Mouse (Mus musculus) naive thymus-derived CD4-positive, alpha-beta T cell, adult 2 months (primary cell): Measurements from ENCODE around the gene Cpxm1.
A peak's percentile ranks its signal among the peaks of the same experiment; 100 is the strongest.
"Not testable (repeated sequence)": the region's sequence is repeated elsewhere in the genome, so short reads cannot be mapped to it uniquely, and the experiment has no call there.

Experiments
- DNase-seq: peaks from one replicate; pipeline ENCODE4 v3.0.0-alpha.2; 2011; ENCODE audit warnings: low read depth

Gene Cpxm1

DNA sequence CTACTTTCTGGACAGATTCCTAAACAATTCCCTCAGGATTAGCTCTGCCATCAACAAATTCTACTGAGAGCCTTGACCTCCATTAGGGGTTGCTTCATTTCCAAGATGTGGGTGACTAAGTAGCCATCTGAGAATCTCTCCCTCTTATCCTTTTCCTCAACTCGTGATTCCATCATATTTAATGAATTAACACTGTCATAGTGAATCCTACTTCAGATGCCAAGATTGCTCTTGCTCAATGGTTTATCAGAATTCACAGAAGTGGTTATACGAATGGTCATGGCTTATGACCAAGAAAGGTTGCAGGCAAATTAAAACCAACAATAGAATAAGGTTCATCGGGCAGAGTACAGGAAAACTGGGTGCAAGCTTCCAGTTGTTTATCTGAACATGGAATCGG, 4.5 kb upstream of the Cpxm1 start:
- no peak for DNase-seq

DNA sequence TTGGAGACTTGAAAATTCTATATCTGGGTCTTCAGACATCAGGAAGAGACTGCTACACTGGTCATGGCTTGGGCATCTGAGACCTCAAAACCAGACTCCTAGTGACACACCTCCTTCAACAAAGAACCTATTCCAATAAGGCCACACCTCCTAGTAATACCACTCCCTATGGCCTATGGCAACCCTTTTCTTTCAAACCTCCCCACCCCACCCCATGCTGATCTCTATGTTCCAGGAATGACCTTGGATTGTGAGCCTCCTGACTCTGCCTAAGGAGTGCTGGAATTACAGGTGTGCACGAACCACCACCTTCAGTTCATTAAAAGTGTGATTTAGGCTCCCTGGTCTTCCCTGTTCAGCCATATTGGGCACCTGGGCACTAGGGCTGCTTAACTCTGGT, 2.7 kb upstream of the Cpxm1 start:
- DNase-seq, result no peak

DNA sequence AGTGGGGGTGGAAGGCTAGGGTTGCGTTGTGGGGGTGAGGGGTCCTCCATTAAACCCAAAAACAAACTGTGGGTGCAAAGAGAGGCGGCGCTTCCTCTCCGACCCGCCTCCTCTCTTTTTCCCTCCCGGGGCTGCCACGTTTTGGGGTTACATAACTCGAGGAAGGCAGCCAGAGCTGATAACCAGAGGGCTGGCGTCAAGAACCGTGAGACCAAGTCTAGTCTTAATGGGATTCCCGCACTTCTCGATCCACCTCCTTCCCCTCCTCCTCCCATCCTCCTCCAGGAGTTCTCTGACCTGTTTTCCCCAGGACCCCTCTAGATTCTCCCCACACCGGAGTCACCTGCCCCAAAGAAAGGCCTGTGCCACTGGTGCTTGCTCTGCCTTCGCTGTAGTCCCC, 717 bp upstream of the Cpxm1 start:
- DNase-seq, result no peak

DNA sequence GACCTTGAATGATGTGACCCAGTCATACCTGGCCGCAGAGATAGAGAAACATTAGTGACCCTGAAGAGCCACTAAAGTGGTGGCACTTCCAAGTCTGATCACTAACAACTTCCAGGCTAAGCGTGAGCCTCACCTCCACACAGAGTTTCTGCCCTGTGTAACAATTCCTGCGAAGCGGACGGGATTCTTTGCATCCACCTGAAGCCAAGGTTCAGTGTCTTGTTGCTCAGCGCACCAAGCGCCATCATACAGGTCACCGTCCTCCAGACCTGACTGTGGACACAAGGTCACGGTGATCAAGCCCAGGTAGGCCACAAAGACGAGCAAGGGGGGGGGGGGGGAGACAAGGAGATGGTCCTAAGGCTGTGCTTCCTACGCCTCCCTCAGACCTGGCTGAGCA, 1.7 kb downstream of the Cpxm1 start:
- DNase-seq, result no peak

DNA sequence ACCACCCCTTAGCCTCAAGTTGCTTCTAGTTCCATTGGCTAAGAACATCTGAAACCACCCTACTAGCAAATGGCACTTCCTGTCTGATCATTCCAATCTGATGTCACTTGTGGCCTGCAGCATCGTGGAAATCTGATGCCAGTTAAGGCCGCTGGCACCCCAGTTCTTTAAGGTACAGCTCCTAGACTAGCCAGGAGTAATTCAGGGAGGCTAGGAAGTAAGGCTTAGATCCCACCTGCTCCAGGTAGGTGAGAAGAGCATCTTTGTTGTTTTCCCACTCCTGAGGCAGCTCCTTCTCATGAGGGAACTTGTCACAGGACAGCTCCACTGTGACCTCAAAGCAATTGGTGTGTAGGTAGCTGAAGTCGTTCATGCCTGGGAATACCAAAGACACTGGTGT, 4.5 kb downstream of the Cpxm1 start:
- no peak for DNase-seq

DNA sequence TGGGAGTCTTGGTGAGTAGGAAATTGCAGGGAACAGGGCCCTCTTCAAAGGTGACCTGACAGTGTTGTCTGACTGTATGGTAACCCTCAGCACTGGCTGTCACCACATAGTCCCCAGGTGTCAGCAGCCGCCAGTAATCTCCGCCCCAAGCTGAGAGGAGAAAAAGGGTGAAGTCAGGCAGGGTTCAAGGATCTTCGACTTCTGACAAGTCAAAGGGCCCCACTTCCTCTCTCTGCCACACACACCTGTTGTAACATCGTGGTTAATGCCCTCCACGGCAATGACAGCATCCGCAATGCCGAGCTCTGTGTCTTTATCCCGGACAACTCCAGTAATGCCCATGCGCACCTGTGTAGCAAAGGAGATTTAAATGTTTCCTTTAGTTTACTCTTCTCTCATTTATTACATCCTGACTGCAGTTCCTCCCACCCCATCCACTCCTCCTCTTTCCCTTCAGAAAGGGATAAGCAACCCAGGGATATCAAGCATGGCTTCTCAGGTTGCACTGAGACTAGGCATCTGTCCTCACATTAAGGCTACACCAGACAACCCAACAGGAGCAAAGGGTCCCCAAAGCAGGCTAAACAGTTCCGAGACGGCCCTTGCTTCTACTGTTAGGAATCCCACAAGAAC, 6.3 kb downstream of the Cpxm1 start:
- DNase-seq, result no peak

GRCm38 (mm10) chr2:130388796-130389195, 8.6 kb downstream of the Cpxm1 start:
- DNase-seq, result peak; percentile 10

DNA sequence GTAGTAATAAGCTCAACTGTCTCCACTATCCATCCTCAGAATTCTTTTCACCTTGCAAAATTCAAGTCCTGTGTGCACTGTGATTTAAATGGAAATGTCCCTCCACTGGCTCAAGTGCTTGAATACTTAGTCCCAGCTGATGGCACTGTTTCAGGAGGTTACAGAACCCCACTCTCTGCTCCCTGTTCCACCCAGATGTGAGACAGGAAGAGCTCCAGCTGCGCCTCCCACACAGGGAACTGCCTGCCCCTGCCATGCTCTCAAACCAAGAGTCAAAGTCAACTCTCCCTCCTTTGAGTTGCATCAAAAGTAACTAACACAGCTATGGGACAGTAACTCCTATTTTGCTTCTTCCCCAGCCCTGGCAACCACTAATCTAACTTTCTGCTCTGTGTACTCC, 11.2 kb downstream of the Cpxm1 start:
- DNase-seq, result no peak

GRCm38 (mm10) chr2:130383895-130384294, 13.5 kb downstream of the Cpxm1 start:
- DNase-seq, result no peak

GRCm38 (mm10) chr2:130383205-130383604, 14.2 kb downstream of the Cpxm1 start:
- no peak for DNase-seq

- no peak for DNase-seq
Observed at GRCm38 (mm10) chr2:130374951-130375350, 22.4 kb downstream of the Cpxm1 start.

DNA sequence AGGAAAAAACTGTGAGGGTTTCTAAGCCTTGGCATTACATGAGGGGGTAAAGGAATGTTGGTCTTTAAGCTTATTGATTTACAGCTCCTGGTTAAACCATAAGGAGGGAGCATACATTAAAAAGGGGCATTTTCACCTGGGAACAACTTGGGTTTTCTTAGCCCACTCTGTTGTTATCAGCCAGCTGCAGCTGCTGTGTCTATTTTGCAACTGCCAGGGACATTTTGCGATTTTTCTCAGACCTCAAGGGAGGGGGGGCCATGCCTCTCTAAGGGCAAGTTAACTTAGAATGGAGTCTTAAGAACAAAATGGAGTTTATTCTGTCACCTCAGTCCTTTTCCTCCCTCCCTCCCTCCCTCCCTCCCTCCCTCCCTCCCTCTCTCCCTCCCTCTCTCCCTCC, 24.3 kb downstream of the Cpxm1 start:
- not testable (repeated sequence) for DNase-seq

- no peak for DNase-seq
Observed at GRCm38 (mm10) chr2:130367386-130367785, 30.0 kb downstream of the Cpxm1 start.

DNA sequence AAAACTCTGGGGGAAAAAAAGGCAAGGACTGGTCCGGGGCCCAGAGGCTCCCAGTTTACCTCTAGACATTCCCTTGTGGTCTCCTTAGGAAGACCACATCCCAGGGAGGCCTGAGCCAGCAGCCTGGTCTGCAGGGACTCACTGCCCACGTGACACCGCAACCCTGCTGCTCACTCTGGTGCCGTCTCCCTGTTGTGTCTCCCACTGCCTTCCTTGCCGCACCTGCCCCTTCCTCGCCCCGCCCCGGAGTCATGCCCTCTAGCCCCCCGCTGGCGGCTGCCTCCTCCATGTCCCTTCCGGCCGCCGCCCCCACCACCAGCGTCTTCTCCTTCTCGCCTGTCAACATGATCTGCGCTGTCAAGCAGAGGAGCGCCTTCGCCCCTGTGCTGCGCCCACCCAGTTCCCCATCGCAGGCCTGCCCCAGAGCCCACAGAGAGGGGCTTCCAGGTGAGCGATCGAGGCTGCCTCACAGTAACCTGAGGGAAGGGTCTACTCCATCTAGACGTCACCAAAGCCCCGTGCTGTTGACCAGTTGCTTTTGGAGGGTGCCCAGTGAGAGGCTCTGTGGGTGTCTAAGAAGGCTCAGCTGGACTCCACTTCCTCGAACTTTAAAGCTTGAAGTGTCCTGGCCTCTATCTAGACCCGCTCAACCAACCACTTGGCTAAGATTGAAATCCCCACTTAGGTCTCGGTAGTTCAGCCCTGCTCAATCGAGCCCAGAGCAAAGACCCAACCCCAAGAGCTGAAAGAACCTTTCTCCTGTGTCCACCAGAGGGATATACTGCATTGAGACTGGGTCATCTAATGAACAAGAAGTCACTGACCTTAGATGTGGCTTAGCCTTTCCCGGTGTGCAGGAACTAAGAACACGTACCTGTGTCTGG, 31.9 kb downstream of the Cpxm1 start:
- DNase-seq, result no peak

DNA sequence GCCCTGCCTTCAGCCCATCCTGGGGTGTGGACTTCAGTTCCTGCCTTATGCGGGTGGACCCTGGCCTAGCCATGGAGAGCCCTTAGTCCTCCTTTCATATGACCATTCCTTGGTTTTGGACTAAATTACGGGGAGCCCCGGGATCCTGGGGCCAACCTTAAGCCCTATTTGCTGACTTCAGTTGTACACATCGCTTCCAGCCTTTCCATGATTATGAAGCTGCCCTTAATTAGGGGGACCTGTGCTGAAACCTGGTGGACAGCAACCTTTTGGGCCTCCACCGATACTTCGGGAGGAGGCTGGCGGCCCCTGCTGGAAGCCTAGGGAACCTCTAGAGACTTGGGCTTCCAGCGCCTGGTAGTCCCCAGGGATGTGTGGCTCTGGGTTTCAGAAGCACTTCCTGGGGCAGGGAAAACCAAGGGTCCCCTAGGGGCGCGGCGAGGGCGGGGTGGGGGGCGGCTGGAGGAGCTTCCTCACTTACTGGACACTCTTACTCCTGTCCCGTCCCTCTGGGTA, 34.8 kb downstream of the Cpxm1 start:
- DNase-seq, result no peak

- no peak for DNase-seq
Observed at GRCm38 (mm10) chr2:130358852-130359251, 38.5 kb downstream of the Cpxm1 start.

GRCm38 (mm10) chr2:130357551-130357950, 39.8 kb downstream of the Cpxm1 start:
- no peak for DNase-seq

- no peak for DNase-seq
Observed at GRCm38 (mm10) chr2:130353889-130354288, 43.5 kb downstream of the Cpxm1 start.

DNA sequence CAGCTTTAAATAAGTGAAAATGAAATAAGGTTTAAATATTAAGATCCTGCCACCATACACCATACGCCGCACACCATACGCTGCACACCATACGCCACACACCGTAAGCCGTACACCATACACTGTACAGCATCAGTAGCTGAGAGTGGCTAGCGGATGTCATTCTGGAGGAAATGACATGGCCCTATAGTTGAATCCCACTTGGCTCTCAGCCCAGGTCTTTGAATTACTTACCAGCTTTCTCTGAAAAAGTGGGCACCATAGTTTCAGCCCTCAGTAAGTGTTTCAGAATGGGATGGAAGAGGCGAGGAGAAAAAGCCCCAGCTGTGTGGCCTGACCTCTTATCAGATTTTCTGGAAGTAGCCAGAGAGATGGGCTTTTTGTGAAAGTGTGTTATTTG, 44.0 kb downstream of the Cpxm1 start:
- no peak for DNase-seq

DNA sequence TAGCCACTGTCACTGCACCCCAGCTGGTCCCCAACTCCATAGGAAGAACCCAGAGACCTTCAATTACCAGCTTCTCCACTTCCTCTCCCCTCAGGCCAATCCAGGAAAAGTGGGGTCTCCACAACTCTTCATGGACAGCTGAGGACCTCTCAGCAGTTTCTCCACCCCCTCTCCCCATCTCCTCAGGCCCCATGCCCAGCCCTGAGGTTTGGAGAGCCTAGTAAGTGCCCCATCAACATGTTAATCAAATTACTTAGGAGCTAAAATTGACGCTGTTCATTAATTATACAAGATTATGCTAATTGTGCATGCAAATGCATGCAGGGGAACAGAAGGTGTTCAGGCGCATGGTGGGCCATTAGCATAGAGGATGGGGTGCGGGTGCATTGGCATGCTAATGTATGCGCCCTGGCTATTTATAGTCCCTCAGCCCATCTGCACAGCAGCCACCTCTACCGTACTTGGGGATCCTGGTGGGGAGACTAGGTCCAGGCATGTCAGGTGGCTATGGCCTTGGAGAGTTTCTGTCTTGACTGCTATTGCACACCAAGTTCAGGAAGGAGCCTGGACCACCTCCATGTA, 45.5 kb downstream of the Cpxm1 start:
- DNase-seq, result no peak

DNA sequence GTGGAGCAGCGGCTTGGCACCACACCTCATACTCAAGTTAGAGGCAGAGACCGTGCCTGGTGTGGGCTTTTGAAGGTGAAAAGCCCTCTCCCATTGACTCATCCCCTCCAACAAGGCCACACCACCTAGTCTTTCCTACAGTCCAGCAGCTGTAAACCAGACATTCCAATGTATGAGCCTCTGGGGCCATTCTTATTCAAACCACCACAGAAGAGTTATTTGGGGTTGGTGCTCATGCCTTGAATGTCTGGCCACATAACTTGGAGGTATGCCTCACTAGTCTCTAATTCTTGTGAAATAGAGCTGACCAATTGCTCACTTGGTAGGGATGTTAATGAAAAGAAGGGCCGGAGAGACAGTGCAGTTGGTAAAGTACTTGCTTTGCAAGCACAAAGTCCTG, 47.0 kb downstream of the Cpxm1 start:
- no peak for DNase-seq

DNA sequence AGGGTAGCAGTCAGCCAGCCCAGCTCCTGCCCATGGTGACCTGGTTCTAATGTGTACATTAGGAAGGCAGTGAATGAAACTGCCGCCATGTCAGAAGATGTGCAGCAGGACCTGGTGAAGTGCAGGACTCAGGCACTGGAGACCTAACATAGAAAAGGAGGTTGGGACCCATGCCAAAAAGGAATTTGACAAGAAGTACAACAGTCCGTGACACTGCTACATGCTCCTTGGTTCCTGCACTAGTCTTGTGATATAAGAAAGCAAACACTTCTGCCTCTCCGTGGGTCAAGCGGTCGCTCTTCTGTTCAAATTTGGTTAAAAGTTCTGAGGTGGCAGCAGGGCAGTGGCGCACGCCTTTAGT, 56.2 kb downstream of the Cpxm1 start:
- no peak for DNase-seq
